Mouse (Mus musculus) myocyte (in vitro differentiated cells): ENCODE measurements around the gene Gpr31b. TPM values are rescaled to one million over a fixed set of nuclear protein-coding genes. Genes with fewer than 3 reads are reported as not detected.
"Not testable (repeated sequence)": the region's sequence is repeated elsewhere in the genome, so short reads cannot be mapped to it uniquely, and the experiment has no call there.

Experiments used
- H3K27me3 ChIP-seq: one replicate; pipeline ENCODE4 v1.6.1; 2011; ENCODE audit not compliant: control insufficient read depth, insufficient read depth, insufficient read length
- H3K36me3 ChIP-seq: one replicate; pipeline ENCODE4 v1.6.1; 2011; ENCODE audit not compliant: control insufficient read depth, insufficient read depth
- H3K4me2 ChIP-seq: one replicate; pipeline ENCODE4 v1.6.1; 2011; ENCODE audit warnings: low read depth, control low read depth
- H3K4me3 ChIP-seq: one replicate; pipeline ENCODE4 v1.5.1; 2011; ENCODE audit warnings: mild to moderate bottlenecking, control low read depth, moderate library complexity
- H3K79me2 ChIP-seq: one replicate; pipeline ENCODE4 v1.6.1; 2011; ENCODE audit not compliant: control insufficient read depth, insufficient read depth
- H3ac ChIP-seq: one replicate; pipeline ENCODE4 v1.6.1; 2011; ENCODE audit not compliant: control insufficient read depth, insufficient read length
- polyA plus RNA-seq: library from polyadenylated mRNA; unstranded; fragments of >200 nt; fragmentation: generic; extraction: Trizol; gene quantifications from one replicate; pipeline ENCODE4 v1.2.1, GENCODE M21; 2012; ENCODE audit warnings: missing spikeins

The Gpr31b gene
- not detected for polyA plus RNA-seq

DNA sequence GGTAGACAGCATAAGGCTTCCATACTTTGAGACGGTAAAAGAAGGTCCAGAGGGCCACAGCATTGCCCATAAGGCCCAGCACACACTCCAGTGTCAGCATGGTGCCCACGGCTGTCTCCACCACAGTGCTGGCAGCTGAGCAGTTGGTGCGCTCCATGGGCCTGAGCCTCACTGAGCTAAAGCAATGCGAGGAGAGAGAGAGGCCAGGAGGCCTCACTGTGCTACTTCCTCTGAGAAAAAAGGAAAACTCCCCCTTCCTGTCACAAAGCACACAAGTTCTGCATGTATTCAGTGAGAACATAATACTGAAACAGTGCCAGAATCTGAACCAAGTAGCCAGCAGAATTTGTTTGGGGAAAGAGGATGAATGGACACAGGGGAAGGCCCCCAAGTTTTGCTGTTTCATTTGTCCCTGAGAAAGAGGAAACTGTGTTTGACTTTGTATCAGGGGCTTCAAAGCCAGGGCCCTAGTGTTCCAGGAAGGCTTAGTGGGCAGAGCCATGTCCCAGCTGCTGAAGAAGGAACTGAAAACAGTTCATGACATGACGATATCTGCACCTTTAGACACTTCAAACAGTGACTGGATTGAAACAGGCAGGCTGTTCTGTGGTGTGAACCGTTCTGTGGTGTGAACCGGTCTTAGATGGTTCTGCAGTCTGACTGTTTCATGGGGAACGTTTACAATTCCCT, at the start of gene Gpr31b:
Gpr31b (minus strand) TSS at position 173 of the 690 bp plus-strand sequence.
- not testable (repeated sequence) for H3ac ChIP-seq, H3K4me3 ChIP-seq

DNA sequence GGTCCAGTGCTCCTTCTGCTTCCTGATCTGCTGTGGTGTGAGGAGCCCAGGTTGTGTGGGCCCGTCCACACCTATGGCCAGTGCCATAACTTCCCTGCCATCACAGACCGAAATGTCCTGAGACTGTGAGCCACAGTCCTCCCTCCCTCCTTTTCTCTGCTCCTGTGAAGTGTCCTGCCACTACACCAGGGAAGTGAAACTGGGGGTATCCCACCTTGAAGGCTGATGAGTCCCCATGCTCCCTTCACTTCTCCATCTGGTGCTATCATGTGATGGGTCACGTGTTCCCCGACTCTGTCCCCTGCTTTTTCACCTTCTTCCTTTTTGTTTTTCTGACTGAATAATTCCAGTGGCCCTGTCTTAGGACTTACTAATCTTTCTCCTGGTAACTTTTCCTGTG, 40.9 kb upstream of the Gpr31b start:
- not testable (repeated sequence) for H3K27me3 ChIP-seq, H3ac ChIP-seq, H3K79me2 ChIP-seq, H3K36me3 ChIP-seq, H3K4me3 ChIP-seq, H3K4me2 ChIP-seq

More for the DNA sequence above, at the start of gene Gpr31b:
- not testable (repeated sequence) for H3K79me2 ChIP-seq, H3K36me3 ChIP-seq, H3K4me2 ChIP-seq, H3K27me3 ChIP-seq

GRCm38 (mm10) chr17:13092100-13092764, 40.1 kb upstream of the Gpr31b start:
- H3K79me2 ChIP-seq, H3K27me3 ChIP-seq, H3ac ChIP-seq, H3K4me3 ChIP-seq, H3K4me2 ChIP-seq, H3K36me3 ChIP-seq: not testable (repeated sequence)

DNA sequence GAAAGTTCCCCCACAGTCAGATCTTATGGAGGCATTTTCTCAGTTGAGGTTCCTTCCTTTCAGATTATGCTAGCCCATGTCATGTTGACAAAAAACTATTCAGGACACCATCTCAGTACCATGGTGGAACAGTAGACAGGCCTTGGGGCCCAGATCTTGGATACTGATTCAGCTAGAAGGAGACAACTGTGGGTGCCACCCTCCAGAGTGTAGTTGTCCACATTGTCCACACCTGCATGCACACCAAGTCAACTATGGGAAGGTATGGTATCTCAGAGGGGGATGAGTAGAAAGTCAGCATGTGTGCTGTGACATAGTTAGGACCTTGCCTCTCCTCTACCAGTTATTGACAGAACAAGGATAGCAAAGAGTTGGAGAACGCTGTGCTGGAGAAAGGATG, 39.4 kb upstream of the Gpr31b start:
- not testable (repeated sequence) for H3ac ChIP-seq, H3K4me2 ChIP-seq, H3K79me2 ChIP-seq, H3K36me3 ChIP-seq, H3K4me3 ChIP-seq, H3K27me3 ChIP-seq

GRCm38 (mm10) chr17:13069227-13069626, 17.1 kb upstream of the Gpr31b start:
- H3K4me2 ChIP-seq, H3K36me3 ChIP-seq, H3K4me3 ChIP-seq, H3ac ChIP-seq, H3K79me2 ChIP-seq, H3K27me3 ChIP-seq: not testable (repeated sequence)

- H3ac ChIP-seq, H3K4me2 ChIP-seq, H3K79me2 ChIP-seq, H3K27me3 ChIP-seq, H3K4me3 ChIP-seq, H3K36me3 ChIP-seq: not testable (repeated sequence)
Measured at GRCm38 (mm10) chr17:13067864-13068385, 15.8 kb upstream of the Gpr31b start.

GRCm38 (mm10) chr17:13062882-13063281, 10.8 kb upstream of the Gpr31b start:
- H3K27me3 ChIP-seq, H3K36me3 ChIP-seq, H3K4me2 ChIP-seq, H3ac ChIP-seq, H3K4me3 ChIP-seq, H3K79me2 ChIP-seq: not testable (repeated sequence)

DNA sequence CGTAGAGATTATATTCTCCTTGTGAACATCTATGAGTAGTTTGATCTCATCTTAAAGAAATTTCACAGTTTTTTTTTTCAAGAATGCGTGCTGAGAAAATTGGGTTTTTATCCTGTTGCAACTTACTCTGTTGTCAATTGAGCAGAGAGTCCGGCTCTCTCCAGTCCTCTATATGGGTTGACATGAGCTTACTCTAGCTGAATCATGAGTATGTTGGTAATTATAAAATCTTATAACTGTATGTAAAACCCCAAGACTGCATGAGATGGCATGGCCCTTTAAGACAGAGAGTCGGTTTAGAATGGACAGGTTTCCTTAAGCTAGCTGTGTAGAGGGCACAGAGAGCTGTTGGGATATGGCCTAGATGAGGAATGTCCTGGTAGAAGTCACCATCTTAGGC, 8.7 kb upstream of the Gpr31b start, which contains the start of gene Tcp10b:
Tcp10b (plus strand) TSS at position 301 of the 400 bp plus-strand sequence.
- H3K36me3 ChIP-seq, H3K27me3 ChIP-seq, H3K4me2 ChIP-seq, H3ac ChIP-seq, H3K4me3 ChIP-seq, H3K79me2 ChIP-seq: not testable (repeated sequence)

DNA sequence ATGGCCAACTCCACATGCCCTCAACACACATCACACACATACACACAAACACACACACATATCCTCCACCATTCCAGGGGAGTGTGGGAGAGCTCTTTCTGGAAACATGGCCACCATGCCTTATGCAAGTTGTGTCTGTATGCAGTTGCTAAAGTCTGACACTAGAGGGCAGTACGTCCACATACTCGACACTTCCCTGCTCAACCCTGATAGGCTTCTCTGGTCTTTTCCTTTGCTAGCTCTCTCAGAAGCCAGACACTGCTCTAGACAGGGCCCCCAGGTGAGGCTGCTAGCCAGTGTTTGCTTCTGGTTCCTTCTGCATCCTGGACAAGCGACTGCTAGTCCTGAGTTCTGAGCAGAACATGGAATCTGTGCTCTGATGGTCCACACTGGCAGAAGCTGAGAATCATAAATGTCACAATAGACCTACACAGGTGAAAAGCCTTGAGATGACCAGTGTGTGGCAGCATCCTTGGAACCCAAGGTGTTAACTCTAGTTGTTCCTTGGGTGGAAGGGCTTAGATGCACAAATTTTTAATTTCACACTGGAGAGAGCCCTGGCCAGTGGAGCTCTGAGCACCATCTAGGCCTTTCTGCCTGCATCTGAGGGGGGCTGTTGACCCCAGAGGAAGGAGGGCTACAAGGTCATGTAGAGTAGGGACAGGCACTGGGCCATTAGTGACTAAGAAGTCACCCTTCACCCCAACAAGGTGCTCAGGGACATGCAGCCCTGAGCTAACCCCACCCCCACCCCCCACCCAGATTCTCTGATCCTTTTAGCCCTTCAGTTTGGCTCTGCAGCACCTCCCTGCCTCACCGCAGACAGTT, 8.0 kb downstream of the Gpr31b start:
- H3K27me3 ChIP-seq, H3K4me3 ChIP-seq, H3ac ChIP-seq, H3K79me2 ChIP-seq, H3K36me3 ChIP-seq, H3K4me2 ChIP-seq: not testable (repeated sequence)

DNA sequence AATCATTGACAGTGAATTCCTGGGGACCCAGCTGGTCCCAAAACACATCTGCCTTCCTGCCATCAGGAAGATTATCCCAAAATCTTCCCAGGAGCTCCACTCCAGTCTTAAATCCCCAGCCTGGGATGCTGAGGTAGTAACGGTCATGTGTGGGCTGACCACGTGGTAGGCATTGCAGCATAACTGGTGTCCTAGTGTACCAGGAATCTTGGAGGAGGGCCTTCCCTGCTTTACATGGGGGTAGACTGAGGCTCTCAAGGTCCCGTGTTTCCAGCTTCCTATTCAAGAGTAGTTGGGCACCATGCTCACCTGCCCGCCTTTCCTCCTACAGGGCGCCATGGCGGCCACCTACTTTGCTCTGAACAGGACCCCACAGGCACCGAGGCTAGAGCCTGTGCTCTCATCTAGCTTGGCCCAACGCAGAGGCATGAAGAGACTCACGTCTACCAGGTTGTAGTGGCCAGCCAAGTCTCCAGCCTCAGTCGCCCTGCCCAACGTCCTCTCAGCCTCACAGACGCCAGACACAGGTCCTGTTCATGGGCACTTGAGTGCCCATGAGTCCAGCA, 15.4 kb downstream of the Gpr31b start:
- H3ac ChIP-seq, H3K4me3 ChIP-seq, H3K4me2 ChIP-seq, H3K79me2 ChIP-seq, H3K27me3 ChIP-seq, H3K36me3 ChIP-seq: not testable (repeated sequence)
